Mouse (Mus musculus) cerebellum, adult 18-20 months (tissue): ENCODE data around the gene Dok4.
"Not testable (repeated sequence)": the region's sequence is repeated elsewhere in the genome, so short reads cannot be mapped to it uniquely, and the experiment has no call there.

Experiments
- DNase-seq, 2 experiments: peaks; one replicate each; pipeline ENCODE4 v3.0.0; 2021

The Dok4 gene

DNA sequence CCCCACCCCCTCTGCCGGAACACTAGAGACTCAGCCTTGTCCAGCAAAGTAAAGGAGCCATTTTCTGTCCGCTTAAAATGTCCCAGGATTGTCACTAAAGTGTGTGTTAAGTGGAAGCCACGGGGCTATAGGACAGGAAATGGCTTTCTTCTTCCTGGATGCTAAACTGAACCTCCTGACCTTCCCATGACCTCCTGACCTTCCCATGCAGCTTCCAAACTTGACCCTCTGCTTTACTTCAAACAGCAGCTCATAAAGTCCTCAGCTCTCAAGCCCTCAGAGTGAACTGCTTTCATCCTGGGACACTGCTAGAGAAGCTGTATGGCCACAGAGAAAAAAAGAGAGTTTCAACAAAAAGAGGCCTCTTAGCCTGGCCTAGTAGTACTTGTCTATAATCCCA is 690 bp upstream of the Dok4 start:
- DNase-seq: no peak

DNA sequence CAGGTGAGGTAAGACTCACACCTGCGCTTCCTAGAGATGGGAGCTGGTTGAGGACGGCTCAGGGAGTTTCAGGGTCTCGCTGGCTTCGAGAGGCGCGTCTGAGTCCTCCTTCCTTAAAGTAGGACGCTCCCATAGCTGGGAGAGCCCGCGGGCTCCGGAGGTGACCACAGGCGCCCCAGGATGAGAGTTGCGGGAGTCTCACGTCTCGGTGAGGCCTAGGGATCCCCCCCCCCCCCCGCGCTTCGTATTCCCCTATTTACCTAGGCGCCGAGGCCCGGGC is 319 bp downstream of the Dok4 start:
- no peak for DNase-seq

DNA sequence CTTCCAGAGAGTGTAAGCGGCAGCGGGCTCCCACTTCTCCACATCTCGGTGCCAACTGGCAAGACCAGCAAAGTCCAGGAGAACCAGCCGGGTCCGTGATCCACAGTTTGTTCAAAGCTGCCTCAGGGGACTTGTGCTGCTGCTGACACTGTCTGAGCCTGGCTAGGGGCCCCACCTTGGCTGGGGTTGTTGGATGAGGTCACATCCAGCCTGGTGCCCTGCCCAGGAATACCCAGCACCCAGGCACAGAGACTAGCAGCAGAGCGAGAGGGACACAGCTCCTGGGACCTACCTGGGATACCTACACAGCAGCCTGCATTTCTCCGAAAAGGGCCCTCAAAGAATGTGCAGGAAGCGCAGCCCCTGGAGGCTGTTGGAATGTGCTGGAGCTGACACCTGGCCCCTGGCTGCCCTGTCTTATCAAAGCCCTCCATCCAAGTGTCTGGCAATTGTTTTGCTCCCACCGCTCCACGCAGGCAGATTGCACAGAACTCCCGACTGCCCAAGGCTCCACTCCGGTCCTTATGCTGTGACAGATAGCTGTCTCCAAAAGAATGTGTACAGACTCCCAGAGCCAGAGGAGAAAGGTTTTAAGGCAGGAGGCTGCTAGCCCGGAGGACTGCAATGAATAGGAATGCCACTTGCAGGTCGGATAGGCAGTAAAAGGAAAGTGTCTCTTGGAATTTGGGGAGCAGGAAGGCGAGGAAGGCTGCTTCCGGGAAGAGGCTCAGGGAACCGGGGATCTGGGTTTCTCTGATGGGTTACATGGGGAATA is 847 bp downstream of the Dok4 start:
- DNase-seq: no peak

DNA sequence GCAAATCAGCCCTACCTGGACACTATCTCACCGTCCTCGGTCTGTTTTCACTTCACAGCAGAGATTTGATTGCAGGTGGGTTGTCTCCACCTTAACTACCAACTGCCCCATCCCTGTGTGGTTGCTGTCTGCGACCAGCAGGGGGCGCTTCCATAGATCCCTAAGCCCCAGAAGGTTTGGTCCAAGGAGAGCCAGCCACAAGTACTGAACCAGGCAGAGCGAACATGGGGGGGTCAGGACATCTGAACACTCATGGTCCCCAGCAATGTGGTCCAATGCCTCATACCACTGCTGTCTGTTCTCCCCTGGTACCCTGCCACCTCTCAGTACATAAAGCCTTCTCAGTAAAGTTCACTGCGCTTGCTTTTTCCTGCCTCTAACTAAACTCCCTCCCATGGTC is 1.8 kb downstream of the Dok4 start:
- peak; percentile 59 to 76 for DNase-seq

DNA sequence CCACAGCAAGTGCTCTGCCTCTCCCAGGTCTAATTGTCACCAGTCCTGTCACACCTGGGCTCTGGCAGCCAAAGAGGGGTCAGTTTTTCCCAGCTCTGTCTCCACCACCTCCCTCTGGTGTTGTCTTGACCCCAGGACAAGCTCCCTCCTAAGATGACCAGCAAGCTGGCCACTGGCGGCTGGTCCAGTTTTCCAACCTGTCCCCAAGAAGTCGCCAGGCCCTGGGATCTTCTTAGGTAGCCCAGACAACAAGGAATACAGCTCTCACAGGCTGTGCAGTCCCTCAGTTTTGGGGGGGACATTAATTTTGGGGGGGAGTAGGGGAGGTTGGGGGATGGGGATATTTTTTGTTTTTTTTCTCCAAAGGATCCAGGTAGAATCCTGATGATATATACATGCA is 3.6 kb downstream of the Dok4 start:
- no peak for DNase-seq

DNA sequence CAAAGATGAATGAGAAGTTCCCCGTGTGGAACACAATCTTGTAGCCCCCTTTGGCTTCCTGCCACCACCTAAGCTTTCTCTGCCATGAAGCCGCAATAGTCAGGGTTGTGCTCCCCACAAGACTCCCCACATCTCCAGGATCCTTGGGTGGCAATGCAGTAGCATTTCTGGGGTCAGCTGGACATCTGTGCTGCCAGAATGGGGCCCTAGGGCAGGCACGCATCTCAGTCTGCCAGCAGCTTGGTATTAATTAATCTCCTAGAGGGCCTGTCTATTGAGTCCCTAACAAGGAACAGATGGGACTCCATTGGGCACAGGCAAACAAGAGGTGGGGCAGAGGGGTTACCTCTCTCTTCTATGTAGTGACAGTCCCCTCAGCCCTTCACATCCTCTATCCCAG is 4.0 kb downstream of the Dok4 start:
- no peak for DNase-seq

DNA sequence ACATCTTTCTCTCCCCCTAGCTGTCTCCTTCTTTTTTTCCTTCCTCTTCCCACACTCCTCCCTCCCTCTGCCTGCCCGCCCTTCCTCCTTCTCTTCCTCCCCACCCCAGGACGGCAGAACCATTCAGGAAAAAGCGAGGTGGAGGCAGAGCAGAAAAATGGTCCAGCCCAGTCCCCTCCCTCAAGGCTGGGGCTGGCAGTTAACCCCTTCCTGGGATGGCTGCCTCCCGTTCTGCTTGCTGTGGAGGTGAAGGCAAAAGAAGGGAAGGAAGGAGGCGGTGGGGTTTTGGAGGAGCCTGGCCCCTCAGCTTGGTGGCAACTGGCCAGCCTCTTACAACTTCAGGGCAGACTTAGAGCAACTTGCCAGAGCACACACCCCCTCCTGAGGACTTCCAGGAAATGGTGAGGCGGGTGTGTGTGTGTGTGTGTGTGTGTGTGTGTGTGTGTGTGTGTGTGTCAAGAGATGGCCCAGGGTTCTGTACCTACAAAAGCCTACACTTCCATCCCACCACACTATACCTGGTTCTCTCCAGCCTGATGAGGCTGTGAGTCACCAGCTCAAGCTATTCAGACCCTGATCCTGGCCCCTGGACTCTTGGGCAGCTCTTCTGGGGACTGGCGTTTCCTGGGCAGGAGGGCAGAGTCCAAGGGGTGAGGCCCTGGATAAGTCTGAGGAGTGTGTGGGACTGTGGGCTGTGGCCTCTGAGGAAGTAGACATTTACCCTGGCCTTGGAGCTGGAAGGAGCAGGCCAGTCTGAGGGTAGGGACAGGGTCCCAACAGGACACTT is 4.8 kb downstream of the Dok4 start:
- DNase-seq: peak; percentile 52 to 65

DNA sequence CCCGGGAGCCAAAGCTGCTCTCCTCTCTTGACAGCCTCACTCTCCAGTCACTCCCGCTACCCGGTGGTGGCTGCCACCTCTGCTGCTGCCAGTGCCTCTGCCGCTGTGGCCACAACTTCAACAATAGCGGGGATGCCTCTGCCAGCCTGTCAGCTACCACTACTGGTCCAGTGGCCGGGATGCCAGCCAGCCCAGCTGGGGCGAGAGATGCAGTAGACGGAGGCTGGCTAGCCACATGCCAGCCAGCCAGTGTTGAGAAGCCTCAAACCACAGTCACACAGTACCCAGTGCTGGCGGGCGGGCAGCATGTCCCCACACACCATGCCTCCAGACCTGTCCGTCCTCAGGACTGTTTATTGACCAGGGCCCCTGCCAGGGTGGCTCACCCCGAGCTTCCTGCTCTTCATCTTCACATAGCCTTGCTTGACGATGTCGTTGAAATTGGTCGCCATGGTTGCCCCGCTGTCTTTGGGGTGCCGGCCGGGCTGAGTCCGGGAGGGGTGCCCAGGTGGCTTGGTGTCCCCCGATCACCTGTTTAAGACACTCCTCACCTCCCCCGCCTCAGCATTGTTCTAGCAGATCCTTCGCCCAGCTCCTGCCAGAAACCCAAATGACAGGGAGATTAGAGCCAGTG is 5.5 kb downstream of the Dok4 start:
- DNase-seq: peak; percentile 52 to 59

DNA sequence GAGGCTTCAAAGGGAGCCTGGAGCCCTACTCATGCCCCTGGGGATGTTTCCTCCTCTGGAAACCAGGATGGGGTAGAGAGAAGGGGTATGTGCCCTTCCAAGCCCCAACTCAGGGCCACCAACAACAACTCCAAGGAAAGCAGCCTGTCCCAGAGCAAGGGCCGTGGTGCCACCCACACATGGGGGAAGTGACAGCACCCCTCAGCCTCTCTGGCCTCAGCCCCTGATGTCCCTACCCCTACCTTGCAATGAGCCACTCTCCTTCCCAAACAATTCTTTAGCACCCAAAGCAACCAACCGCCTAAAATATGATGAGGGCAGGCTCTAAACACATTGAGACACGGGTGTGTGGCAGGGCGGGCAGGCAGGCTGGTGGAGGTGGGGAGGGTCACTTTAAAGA is 6.1 kb downstream of the Dok4 start:
- no peak for DNase-seq

DNA sequence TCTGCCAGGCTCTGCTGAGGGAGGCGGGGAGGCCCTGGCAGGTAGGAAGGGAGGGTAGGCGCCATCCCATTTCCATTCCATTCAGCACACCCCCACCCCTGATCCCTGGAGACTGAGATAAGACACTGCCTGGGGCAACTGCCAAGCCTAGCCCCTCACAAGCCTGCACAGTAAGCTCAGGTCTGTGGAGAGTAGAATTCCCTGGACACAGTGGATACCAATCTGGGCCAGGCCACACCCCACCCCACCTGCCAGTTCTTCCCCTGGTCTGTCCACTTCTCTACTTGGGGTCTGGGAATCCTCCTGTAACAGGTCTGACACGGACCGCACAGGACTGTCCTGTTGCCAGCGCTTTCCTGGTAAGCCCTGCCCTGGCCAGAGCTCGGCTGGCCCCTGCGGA is 7.0 kb downstream of the Dok4 start:
- DNase-seq: no peak

DNA sequence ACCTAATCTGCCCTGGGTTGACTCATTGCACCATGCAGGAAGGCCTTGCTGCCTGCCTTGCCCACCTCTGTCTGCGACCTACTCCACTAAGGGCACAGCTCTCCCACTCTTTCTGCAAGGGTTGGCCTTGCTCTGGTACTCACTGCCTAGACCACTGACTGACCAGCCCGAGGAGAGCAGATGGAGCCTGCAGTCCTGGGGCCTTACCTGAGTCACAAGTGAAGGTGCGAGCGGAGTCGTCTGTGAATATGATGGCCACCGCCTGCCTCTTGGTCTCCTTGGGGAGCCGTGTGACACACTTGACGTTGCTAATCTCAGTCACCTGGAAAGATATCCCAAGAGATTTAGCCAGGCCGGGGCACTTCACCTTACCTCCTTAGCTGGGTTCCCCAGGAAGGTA is 9.2 kb downstream of the Dok4 start:
- DNase-seq: no peak

DNA sequence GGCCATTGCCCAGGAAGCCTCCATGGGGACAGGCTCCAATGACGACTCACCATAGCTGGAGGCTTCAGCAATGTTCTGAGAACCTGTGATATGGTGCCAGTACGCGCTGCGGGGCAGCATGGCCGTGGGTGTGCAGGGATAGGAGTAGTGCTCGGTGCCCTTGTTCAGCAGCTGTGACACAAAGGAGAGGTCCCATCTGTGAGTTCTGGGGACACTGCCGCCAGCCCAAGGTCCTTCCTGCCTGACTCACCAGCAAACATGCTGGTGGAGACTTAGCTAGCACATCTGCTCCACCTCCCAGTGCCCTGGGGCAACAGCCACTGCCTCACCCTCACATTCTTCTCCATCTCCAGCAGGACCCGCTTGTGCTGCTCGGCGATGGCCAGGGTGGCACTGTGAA is 10.8 kb downstream of the Dok4 start:
- no peak for DNase-seq

DNA sequence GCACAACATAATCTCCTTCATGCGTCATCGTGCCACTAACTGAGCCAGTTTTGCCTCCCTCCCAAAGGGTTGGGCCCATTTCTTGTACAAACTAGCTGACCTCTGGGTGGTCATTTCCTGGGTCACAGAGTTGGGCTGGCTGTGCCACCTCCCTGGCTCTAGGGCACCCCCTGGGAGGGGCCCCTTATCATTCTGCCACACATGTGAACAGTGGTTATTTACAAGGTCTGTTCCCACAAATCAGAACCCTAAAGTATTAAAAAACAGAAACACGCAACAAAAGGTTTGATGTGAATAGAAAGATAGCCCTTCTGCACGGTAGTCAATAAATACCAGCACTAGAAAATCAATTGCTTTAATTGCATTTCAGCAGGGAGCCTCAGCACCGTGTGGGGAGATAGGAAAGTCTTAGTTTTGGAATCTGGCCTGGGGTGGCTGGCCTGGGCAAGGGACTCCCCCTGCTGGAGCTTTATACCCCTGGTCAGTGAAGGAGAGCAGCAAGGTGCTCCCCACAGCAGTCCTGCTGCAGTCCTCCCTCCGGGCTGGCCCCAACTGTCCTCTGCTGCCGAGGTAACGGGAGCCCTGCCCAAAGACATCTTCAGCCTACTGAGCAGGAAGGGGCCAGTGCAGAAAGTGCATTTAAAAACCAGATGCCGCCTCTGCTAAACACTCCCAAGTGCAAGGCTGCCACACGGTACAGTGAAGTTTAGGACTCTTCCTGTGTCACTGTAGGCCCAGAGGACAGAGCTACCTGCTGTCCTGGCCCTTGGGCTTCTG is 12.0 kb downstream of the Dok4 start:
- no peak for DNase-seq

DNA sequence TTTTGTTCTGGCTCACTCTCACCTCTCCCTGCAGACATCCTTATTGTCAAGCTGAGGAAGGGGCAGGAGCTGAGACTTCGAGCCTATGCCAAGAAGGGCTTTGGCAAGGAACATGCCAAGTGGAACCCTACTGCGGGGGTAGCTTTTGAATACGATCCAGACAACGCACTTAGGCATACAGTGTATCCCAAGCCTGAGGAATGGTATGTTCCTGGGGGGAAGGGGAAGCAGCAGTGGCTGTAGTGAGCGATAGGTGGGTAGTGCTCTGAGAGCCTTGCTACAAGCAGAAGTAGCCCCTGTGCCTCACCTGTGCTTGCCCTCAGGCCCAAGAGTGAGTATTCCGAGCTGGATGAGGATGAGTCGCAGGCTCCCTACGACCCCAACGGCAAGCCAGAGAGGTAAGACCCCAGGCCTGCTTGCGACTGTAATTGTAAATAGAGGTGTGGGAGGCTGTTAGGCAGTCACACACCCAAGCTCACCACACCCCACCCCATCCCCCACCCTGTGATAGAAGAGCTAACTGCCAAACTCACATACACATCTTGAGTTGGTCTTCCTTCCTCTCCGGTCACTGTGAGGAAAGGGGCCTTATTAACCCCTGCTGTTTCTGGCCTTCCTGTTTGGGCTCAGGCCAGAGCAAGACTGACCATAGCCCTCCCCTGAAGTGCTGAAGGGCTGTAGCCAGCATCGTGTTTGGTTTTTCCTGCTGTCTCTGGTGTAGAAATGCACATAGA is 13.5 kb downstream of the Dok4 start:
- no peak for DNase-seq

DNA sequence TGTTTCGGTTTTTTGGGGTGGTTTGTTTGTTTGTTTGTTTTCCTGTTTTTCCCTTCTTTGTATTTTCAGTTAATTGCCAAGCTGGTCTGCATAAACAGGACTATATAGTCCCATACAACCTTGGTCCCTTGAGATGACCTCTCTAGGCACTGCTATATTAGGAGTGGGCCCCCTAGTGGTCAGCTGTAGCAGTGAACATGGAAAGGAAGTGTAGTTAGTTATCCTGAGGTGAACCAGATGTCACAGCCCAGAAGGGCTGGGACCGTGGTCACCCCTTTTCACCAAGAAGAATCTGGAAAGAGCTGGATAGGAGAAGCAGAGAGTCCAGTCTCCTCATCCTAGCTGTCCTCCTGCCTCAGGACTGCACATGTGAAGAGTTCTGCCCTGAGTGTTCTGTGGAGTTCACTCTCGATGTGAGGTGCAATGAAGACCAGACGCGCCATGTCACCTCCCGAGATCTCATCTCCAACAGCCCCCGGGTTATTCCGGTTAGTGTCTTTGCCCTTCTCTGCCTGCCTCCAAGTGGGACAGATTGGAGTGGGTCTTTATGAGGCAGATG is 14.7 kb downstream of the Dok4 start:
- peak; percentile 55 to 66 for DNase-seq

DNA sequence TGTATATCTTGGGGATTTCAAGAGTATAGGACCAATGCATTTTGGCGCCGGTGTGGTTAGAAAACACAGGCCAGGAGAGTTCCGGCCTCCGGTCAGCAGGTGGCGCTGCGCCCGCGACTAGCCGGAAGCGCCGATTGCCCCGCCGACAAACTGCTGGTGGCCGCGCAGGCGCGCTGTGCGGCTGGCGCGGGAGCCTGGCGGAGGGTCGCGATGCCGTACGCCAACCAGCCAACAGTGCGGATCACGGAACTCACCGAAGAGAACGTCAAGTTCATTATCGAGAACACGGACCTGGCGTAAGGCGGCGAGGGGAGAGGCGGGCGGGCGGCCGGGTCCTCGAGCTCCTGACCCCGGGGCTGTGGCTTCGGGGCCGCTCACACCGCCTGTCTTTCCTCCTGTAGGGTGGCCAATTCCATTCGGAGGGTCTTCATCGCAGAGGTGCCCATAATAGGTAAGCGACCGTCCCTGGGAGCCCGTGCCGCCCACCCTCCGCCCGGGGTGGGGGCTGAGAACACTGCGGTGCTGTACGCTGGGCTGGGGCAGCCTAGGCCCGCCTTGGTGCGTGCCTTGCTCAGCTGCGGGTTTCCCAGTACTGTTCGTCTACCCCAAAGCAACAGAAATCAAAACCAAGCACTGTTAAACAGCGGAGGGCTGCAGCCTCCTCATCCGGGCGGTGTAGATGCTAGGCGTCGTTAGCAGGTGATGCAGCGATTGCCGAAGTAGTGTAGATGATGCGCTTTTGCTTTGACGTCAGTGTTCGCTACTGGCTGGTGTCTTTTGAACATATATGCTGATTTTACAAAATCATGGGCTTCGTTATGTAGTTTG is 18.6 kb downstream of the Dok4 start, which contains the start of gene Polr2c:
Gene Polr2c (plus strand): TSS at position 105 of the 828 bp plus-strand sequence.
- DNase-seq: peak; percentile 89 to 96

DNA sequence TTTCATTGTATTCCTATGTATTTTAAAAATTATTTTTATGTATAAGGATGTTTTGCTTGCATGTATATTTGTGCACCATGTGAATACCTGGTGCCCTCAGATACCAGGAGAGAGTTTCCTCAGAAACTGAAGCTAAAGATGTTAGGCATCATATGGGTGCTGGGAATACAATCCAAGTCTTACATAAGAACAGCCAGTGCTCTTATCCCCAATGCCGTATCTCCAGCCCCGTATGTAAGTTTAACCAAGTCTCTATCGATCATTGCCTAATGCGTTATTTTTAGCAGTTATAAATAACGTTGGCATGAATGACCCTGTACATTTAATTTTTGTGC is 19.2 kb downstream of the Dok4 start:
- DNase-seq: no peak

DNA sequence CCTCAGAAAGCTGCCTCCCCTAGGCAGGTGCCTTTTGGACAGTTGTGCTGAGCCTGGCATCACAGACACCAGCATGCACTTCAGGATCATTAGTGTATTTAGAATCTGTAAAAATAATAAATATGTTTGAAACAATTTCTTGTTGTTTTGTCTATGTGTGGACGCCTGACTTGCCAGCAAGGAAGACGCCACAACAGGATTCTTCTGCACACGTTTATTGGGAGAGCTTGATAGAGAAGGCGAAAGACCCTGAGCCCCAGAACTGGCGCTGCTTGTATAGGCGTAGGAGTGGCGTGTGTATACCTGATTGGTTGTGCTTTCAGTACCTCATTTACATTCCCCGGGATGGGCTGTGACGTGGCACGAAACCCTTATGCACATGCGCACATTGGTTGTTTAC is 21.4 kb downstream of the Dok4 start:
- DNase-seq: not testable (repeated sequence)

DNA sequence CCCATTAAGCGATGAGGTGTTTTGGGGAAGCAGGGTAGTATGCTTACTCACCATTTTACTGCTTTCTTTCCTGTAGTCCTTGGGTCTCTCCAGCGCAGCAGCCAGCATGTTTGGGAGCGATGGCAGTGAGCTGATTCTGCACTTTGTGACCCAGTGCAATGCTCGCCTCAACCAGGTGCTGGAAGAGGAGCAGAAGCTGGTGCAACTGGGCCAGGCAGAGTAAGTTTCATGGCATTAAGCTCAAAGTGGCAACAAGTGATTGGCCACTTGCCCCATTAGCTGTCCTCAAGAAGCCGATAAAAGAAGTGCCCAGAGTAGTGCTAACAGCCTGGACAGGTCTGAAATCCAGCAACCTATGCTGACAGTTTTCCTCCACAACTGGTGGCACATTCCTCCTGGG is 26.1 kb downstream of the Dok4 start:
- no peak for DNase-seq

DNA sequence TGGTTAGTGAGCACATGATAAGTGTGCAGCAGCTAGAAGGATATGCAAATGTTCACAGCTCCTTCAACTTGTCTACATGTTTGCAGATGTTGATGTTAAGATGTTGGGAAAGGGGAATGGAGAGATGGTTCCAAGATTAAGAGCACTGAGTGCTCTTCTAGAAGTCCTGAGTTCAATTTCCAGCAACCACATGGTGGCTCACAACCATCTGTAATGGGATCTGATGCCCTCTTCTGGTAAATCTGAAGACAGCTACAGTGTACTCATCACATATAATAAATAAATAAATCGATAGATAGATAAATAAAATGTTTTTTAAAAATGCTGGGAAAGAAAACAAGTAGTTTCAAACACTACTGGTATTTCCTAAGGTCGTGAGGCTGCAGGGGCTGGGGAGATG is 34.9 kb downstream of the Dok4 start:
- no peak for DNase-seq

DNA sequence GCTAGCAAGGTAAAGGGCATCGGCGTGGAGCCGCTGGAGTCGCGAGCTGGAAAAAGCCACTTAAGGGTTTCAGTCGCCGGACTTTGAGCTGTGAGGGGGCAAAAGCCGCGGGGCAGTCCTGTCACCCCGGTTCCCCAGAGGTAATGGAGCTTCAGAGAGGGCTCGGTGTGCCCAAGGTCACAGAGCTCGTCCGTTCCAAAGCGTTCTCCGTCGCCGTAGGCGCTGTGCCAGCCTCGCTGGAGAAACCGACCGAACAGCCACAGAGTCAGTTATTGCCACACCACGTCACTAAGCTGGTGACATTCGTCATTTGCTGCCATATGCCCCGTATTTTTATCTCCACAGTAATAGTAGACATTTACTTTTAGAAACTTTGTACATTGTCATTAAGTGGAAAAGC is 37.5 kb downstream of the Dok4 start:
- DNase-seq: peak; percentile 78 to 87
